Mouse (Mus musculus): ENCODE results near the gene Atp7b.

DNA sequence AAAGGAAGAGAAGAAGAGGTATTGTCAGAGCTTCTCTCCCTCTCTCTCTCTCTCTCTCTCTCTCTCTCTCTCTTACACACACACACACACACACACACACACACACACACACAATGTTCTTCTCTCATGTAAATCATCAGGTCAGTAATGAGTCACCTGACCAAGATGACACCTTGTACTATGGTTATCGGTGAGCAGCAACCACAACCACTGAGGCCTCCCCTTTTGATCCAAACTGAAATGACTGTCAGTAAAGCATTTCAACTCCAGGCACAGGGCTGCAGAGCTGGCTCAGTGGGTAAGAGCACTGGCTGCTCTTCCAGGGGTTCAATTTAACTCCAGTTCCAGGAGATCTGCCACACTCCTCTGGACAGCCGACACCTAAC is 4.6 kb downstream of the Atp7b start:
- TF ChIP-seq CTCF (IDR thresholded peaks at IDR 0.05; ENCODE audit: low read depth), result no peak
- no peak for TF ChIP-seq EP300 (optimal IDR thresholded peaks at IDR 0.05)
